Mouse (Mus musculus) erythroblast, embryonic 14.5 days (primary cell): ENCODE results near the gene Fto.

Experiments
- GATA1 ChIP-seq: IDR thresholded peaks from 2 replicates; pipeline ENCODE4 v1.6.1; 2012; ENCODE audit warnings: low read length, inconsistent platforms, mixed read lengths
- TAL1 ChIP-seq: IDR thresholded peaks from 3 replicates; pipeline ENCODE4 v1.6.1; 2012; ENCODE audit warnings: low read length, inconsistent platforms, mixed read lengths

DNA sequence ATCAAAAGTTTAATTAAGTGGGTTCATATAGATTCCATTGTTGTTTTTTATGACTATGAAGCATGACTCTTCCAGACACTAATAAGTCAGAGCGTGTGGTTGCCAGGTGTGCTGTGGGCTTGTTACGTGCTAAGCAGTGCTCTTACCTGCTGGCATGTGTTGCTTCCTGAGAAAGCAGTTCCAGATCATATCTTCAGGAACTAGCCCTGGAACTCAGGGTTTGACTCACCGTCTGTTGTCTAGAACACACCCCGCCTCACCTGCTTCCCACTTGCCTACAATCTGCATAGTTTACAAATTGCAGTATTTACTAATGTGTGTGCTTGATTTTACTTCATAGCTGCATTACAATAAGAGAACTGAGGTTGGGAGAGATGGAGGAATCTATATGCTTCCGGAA lies 84.7 kb downstream of the Fto start:
- TF ChIP-seq GATA1 = no peak
- TF ChIP-seq TAL1 = no peak
